Mouse (Mus musculus) liver, adult 2 months (tissue): Measurements from ENCODE around the gene Irf2bp1. TPM values are rescaled to one million over a fixed set of nuclear protein-coding genes. Genes with fewer than 3 reads are reported as not detected.

Source experiments
- DNase-seq: peaks from one replicate; pipeline ENCODE4 v3.0.0-alpha.2; 2011; ENCODE audit warnings: low read depth, low spot score; ENCODE audit errors: extremely low read depth
- H3K27ac ChIP-seq: fragments of 200-500 bp; replicated peaks from 2 replicates; pipeline ENCODE4 v1.5.1; 2012; ENCODE audit warnings: low read depth, mild to moderate bottlenecking, control low read depth, inconsistent platforms, low read length; ENCODE audit not compliant: insufficient read depth
- H3K27me3 ChIP-seq: fragments of 200-500 bp; 2 replicates; pipeline ENCODE4 v1.6.1; 2012; ENCODE audit warnings: mild to moderate bottlenecking, moderate library complexity, low read length, inconsistent platforms; ENCODE audit not compliant: control insufficient read depth, insufficient read depth
- H3K36me3 ChIP-seq: fragments of 200-500 bp; 2 replicates; pipeline ENCODE4 v1.6.1; 2012; ENCODE audit warnings: low read length, inconsistent platforms; ENCODE audit not compliant: control insufficient read depth, insufficient read depth
- H3K4me1 ChIP-seq: fragments of 200-500 bp; 2 replicates; pipeline ENCODE4 v1.6.1; 2011; ENCODE audit warnings: low read length; ENCODE audit not compliant: control insufficient read depth, insufficient read depth
- H3K4me3 ChIP-seq: fragments of 200-500 bp; 2 replicates; pipeline ENCODE4 v1.5.1; 2011; ENCODE audit warnings: low read depth, mild to moderate bottlenecking, control low read depth, low read length, moderate library complexity; ENCODE audit not compliant: insufficient read depth
- H3K79me2 ChIP-seq: fragments of 200-500 bp; 2 replicates; pipeline ENCODE4 v1.6.1; 2012; ENCODE audit warnings: inconsistent platforms, mild to moderate bottlenecking, low read length, moderate library complexity; ENCODE audit not compliant: control insufficient read depth, insufficient read depth
- H3K9ac ChIP-seq: fragments of 200-500 bp; 2 replicates; pipeline ENCODE4 v1.6.1; 2012; ENCODE audit warnings: low read depth, mild to moderate bottlenecking, control low read depth, inconsistent platforms, low read length
- CTCF ChIP-seq: fragments of 200-500 bp; IDR thresholded peaks from 2 replicates; pipeline ENCODE4 v1.5.1; 2011; ENCODE audit warnings: low read depth, low read length, control low read depth
- POLR2A ChIP-seq: fragments of 200-500 bp; IDR thresholded peaks from 2 replicates; pipeline ENCODE4 v1.6.1; 2011; ENCODE audit warnings: low read length, control low read depth; ENCODE audit not compliant: insufficient read depth; ENCODE audit errors: extremely low read depth
- WGBS: fragments of 180-500 bp; shearing (Covaris S2); methylation state at CpG from one replicate; pipeline ENCODE4 v1.1.7; 2018; 5-methylcytosine and 5-hydroxymethylcytosine counted together
- polyA plus RNA-seq: library from polyadenylated mRNA; depleted of rRNA; stranded (reverse); fragments of >200 nt; gene quantifications from 2 replicates; pipeline ENCODE4 v1.2.3, GENCODE M21; 2012
- total RNA-seq: library from RNA; depleted of rRNA; stranded (reverse); fragments of >200 nt; gene quantifications from 2 replicates; pipeline ENCODE4 v1.2.3, GENCODE M21; 2014

Gene Irf2bp1
- total and polyA plus RNA-seq, 2 experiments = 4.5 to 14.6 TPM

- peak within 1 kb of the TSS; percentile 93 for H3K27ac ChIP-seq
- TF ChIP-seq POLR2A (0 out of 2 replicates have a peak, but pooled peaks have one; percentile 33), CTCF (no peak)
- H3K36me3 ChIP-seq = no peaks in the 10 kb centered on the region
- H3K27me3 ChIP-seq = no peaks in the 10 kb centered on the region
- H3K79me2 ChIP-seq = peaks cover 25% of the 10 kb centered on the region; the same call in 1 of the 2 replicates
- peak; percentile 82 for DNase-seq
- H3K4me1 ChIP-seq = peaks cover 8% of the 10 kb centered on the region; the same call in 1 of the 2 replicates
- WGBS = 1% methylated on average over 45 of the region's 50 CpGs
- peak within 1 kb of the TSS; percentile 99 for H3K9ac ChIP-seq
- peak within 1 kb of the TSS; percentile 99 for H3K4me3 ChIP-seq
These were observed 20.3 kb downstream of the Irf2bp1 start, which contains the start of gene Sympk for GRCm38 (mm10) chr7:19024096-19024506. Gene Sympk, plus strand, starts transcription at chr7:19024377.

DNA sequence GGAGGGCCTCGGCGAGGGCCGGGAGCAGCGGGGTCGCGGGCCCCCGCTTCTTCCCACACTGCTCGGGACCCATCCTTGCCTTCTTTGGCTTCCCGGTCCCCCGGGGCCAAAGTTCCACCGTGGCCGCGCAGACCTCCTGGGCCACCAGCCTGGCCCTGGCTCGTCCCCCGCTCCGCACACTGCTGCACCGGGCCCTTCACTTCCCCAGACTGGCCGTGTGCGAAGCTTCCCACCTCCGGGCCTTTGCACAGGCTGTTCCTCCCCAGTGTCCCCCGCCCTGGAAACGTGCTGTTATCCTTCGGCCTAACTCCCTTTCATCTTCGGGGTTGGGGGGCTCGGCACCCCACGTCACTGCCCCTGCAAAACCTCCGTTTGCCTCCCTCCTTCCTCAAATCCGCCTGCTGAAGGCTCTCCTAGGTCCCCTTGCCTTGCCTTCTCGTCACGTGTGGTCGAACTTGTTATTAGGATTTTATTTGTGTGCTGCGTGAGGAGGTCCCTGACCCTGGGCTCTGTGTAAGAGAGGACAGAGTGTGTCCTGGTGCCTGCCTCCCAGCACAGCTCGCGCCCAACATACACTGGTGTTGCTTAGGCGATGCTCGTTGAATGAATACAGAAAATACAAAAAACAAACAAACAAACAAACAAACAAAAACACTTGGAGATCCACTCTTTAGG, 20.9 kb downstream of the Irf2bp1 start:
- no peak for DNase-seq
- TF ChIP-seq POLR2A (no peak), CTCF (no peak)
- Histone ChIP-seq H3K4me3 (peak overlapping the region; percentile 95), H3K4me1 (peaks cover 4% of the 10 kb centered on the region; the same call in 1 of the 2 replicates), H3K79me2 (peaks cover 25% of the 10 kb centered on the region; the same call in 1 of the 2 replicates), H3K27ac (peak overlapping the region; percentile 28; the same call in 1 of the 2 replicates), H3K9ac (peak overlapping the region; percentile 95), H3K27me3 (no peaks in the 10 kb centered on the region), H3K36me3 (peaks cover 2% of the 10 kb centered on the region; the same call in 1 of the 2 replicates)
- WGBS = under 1% methylated on average over 32 of the region's 36 CpGs

- TF ChIP-seq CTCF (no peak), POLR2A (no peak)
- peaks cover 17% of the 10 kb centered on the region for H3K36me3 ChIP-seq
These were observed 24.2 kb downstream of the Irf2bp1 start for GRCm38 (mm10) chr7:19028067-19028466.

DNA sequence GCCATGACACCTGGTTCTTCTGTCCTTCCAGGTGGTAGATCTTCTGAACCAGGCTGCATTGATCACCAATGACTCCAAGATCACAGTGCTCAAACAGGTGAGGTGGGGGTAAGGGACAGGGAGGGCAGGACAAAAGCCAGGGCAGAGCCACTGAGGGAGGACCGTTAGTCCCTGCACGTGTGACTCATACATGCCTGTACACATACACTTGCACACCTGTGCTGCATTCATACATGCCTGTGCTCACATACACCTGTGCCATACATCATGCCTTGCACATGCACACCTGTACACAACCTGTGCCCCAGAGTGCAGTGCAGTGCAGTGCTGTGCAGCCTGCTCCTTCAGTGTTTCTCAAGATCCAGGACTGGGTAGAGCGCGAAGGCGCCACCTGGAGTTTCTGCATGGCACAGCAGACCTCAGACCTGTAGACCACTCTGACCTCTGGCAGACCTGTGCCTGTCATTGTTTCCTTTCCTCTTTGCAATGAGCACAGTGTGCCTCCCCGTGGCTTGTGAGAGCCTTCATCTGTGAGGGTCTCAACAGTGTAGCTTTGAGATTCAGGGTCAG, 25.3 kb downstream of the Irf2bp1 start:
- Histone ChIP-seq H3K27ac (no peak overlapping the region), H3K79me2 (peaks cover 7% of the 10 kb centered on the region; the same call in 1 of the 2 replicates), H3K9ac (no peak overlapping the region), H3K4me3 (no peak overlapping the region), H3K4me1 (0 out of 2 replicates have a peak, but pooled peaks cover 2% of the 10 kb centered on the region), H3K36me3 (peaks cover 17% of the 10 kb centered on the region), H3K27me3 (no peaks in the 10 kb centered on the region)
- 74% methylated on average over 6 of the region's 6 CpGs for WGBS
- DNase-seq = no peak
- TF ChIP-seq POLR2A (no peak), CTCF (peak; percentile 85)

More at GRCm38 (mm10) chr7:19028067-19028466, 24.2 kb downstream of the Irf2bp1 start:
- no peak for DNase-seq
- H3K27ac ChIP-seq = no peak overlapping the region
- 0 out of 2 replicates have a peak, but pooled peaks cover 2% of the 10 kb centered on the region for H3K4me1 ChIP-seq
- H3K9ac ChIP-seq = no peak overlapping the region
- no peaks in the 10 kb centered on the region for H3K27me3 ChIP-seq
- H3K79me2 ChIP-seq = peaks cover 10% of the 10 kb centered on the region; the same call in 1 of the 2 replicates
- H3K4me3 ChIP-seq = no peak overlapping the region

GRCm38 (mm10) chr7:19031641-19032040, 27.8 kb downstream of the Irf2bp1 start:
- DNase-seq = no peak
- H3K4me3 ChIP-seq = no peak overlapping the region
- H3K79me2 ChIP-seq = no peaks in the 10 kb centered on the region
- WGBS = 65% methylated on average over 4 of the region's 4 CpGs
- no peak overlapping the region for H3K9ac ChIP-seq
- TF ChIP-seq POLR2A (no peak), CTCF (no peak)
- no peak overlapping the region for H3K27ac ChIP-seq
- H3K27me3 ChIP-seq = no peaks in the 10 kb centered on the region
- 0 out of 2 replicates have a peak, but pooled peaks cover 2% of the 10 kb centered on the region for H3K4me1 ChIP-seq
- peaks cover 29% of the 10 kb centered on the region for H3K36me3 ChIP-seq

- Histone ChIP-seq H3K9ac (no peak overlapping the region), H3K27me3 (no peaks in the 10 kb centered on the region), H3K4me1 (no peaks in the 10 kb centered on the region), H3K4me3 (no peak overlapping the region), H3K27ac (no peak overlapping the region), H3K36me3 (peaks cover 33% of the 10 kb centered on the region; the same call in 1 of the 2 replicates), H3K79me2 (no peaks in the 10 kb centered on the region)
- no peak for DNase-seq
- 92% methylated on average over 6 of the region's 6 CpGs for WGBS
- no peak for TF ChIP-seq POLR2A
- TF ChIP-seq CTCF = no peak
These were observed 40.8 kb downstream of the Irf2bp1 start for GRCm38 (mm10) chr7:19044616-19045015.
